15 mouse cellular contexts compared by ENCODE assay signal in genomic region chr2:74696442-74697335, GRCm38 (mm10). TPM values are rescaled to one million over a fixed set of nuclear protein-coding genes. Genes with fewer than 3 reads are reported as not detected.
DNase-seq lines count a peak whose midpoint lies in the region; ATAC-seq lines count a peak whose summit lies in the region.
"Had no signal": no experiment of that assay in that cellular context is flagged by ENCODE, and none has a peak within 500 bp of the region (broad histone marks: within the 10 kb centered on the region; RNA-seq: fewer than 3 reads in every experiment).

No protein-coding gene starts in this region.

- H3K9ac ChIP-seq in midbrain, embryonic 11.5 days (ENCODE audit: low read length) = no peak overlapping the region
- H3K9ac ChIP-seq in midbrain, embryonic 14.5 days (replicated peaks; ENCODE audit: low read length) = no peak overlapping the region
- peak overlapping the region; percentile 63 for H3K9ac ChIP-seq in neural tube, embryonic 15.5 days (replicated peaks)

- peaks cover 5% of the 10 kb centered on the region for H3K4me1 ChIP-seq in midbrain, embryonic 11.5 days (ENCODE audit: control insufficient read depth, insufficient read depth, low read length)
- no peaks in the 10 kb centered on the region for H3K4me1 ChIP-seq in midbrain, embryonic 14.5 days (ENCODE audit: control insufficient read depth, insufficient read depth, low read length)
- peaks cover 75% of the 10 kb centered on the region for H3K4me1 ChIP-seq in limb, embryonic 10.5 days
- H3K4me1 ChIP-seq in neural tube, embryonic 15.5 days = peaks cover 52% of the 10 kb centered on the region

- H3K4me3 ChIP-seq in midbrain, embryonic 11.5 days (ENCODE audit: low read depth, low read length) = no peak overlapping the region
- no peak overlapping the region for H3K4me3 ChIP-seq in midbrain, embryonic 14.5 days (replicated peaks; ENCODE audit: low read depth, low read length)
- H3K4me3 ChIP-seq in limb, embryonic 10.5 days = peak overlapping the region; percentile 80
- H3K4me3 ChIP-seq in neural tube, embryonic 15.5 days (replicated peaks) = peak overlapping the region; percentile 50

- no peak for ATAC-seq in midbrain, embryonic 11.5 days (ENCODE audit: low FRiP score)
- ATAC-seq in midbrain, embryonic 14.5 days (ENCODE audit: low FRiP score, low TSS enrichment) = no peak
- ATAC-seq in neural tube, embryonic 15.5 days (ENCODE audit: low FRiP score) = peak; percentile 8; the same call in 1 of the 2 replicates

- H3K9me3 ChIP-seq in midbrain, embryonic 11.5 days (ENCODE audit: control insufficient read depth, low read length) = no peaks in the 10 kb centered on the region
- H3K9me3 ChIP-seq in midbrain, embryonic 14.5 days (ENCODE audit: control insufficient read depth, low read length) = no peaks in the 10 kb centered on the region
- no peaks in the 10 kb centered on the region for H3K9me3 ChIP-seq in limb, embryonic 10.5 days (replicated peaks)
- no peaks in the 10 kb centered on the region for H3K9me3 ChIP-seq in neural tube, embryonic 15.5 days (replicated peaks)

- H3K27ac ChIP-seq in midbrain, embryonic 11.5 days (ENCODE audit: low read depth, low read length) = no peak overlapping the region
- H3K27ac ChIP-seq in midbrain, embryonic 14.5 days (replicated peaks; ENCODE audit: low read depth, low read length) = no peak overlapping the region
- peak overlapping the region; percentile 99 for H3K27ac ChIP-seq in limb, embryonic 10.5 days
- peak overlapping the region; percentile 89 for H3K27ac ChIP-seq in neural tube, embryonic 15.5 days (replicated peaks)
- H3K27ac ChIP-seq: macrophage had no signal

- WGBS in midbrain, embryonic 11.5 days = under 1% methylated on average over 34 of the region's 34 CpGs
- under 1% methylated on average over 34 of the region's 34 CpGs for WGBS in midbrain, embryonic 14.5 days
- under 1% methylated on average over 34 of the region's 34 CpGs for WGBS in limb, embryonic 10.5 days
- WGBS in neural tube, embryonic 15.5 days = 3% methylated on average over 34 of the region's 34 CpGs

- peak; percentile 20 for DNase-seq in embryo, embryonic 10 days (ENCODE audit: low spot score)
- DNase-seq in embryo, embryonic 9.5 days (ENCODE audit: extremely low spot score) = no peak
- peak; percentile 95 for DNase-seq in midbrain, embryonic 11.5 days (ENCODE audit: low spot score, missing footprints)
- no peak for DNase-seq in midbrain, embryonic 14.5 days
- peak; percentile 80 for DNase-seq in limb, embryonic 10.5 days (ENCODE audit: low spot score)
- no peak for DNase-seq in thymus, postnatal 4 days
- no peak for DNase-seq in thymus, postnatal 0 days (ENCODE audit: low spot score)
- DNase-seq: adrenal gland, postnatal 14 days; heart, postnatal 4 days; thymus, postnatal 14 days had no signal

- peaks cover 100% of the 10 kb centered on the region for H3K27me3 ChIP-seq in midbrain, embryonic 11.5 days (ENCODE audit: control insufficient read depth, insufficient read depth, low read length)
- H3K27me3 ChIP-seq in midbrain, embryonic 14.5 days (ENCODE audit: control insufficient read depth, insufficient read depth, low read length) = peaks cover 100% of the 10 kb centered on the region
- peaks cover 68% of the 10 kb centered on the region for H3K27me3 ChIP-seq in limb, embryonic 10.5 days (ENCODE audit: low read depth, poor library complexity, severe bottlenecking)
- peaks cover 49% of the 10 kb centered on the region for H3K27me3 ChIP-seq in neural tube, embryonic 15.5 days (replicated peaks)

- no peak overlapping the region for H3K4me2 ChIP-seq in midbrain, embryonic 11.5 days
- no peak overlapping the region for H3K4me2 ChIP-seq in midbrain, embryonic 14.5 days (ENCODE audit: low read length)
- peak overlapping the region; percentile 68 for H3K4me2 ChIP-seq in neural tube, embryonic 15.5 days

- no peaks in the 10 kb centered on the region for H3K36me3 ChIP-seq in midbrain, embryonic 11.5 days (ENCODE audit: control insufficient read depth, insufficient read depth, low read length)
- no peaks in the 10 kb centered on the region for H3K36me3 ChIP-seq in midbrain, embryonic 14.5 days (ENCODE audit: control insufficient read depth, insufficient read depth, low read length)
- peaks cover 21% of the 10 kb centered on the region for H3K36me3 ChIP-seq in limb, embryonic 10.5 days
- H3K36me3 ChIP-seq in neural tube, embryonic 15.5 days = no peaks in the 10 kb centered on the region

RNA-seq across cellular contexts. Expression of gene Hoxd9, which starts 0.8 kb away (rescaled TPM):
- not detected in 2 replicates for polyA plus RNA-seq in midbrain, embryonic 11.5 days (2014; fragmentation: Nextera tagmentation; extraction: Ambion mirVana)
- not detected in 2 replicates for polyA plus RNA-seq in midbrain, embryonic 14.5 days (2014; fragmentation: Nextera tagmentation; extraction: Ambion mirVana)
- polyA plus RNA-seq in limb, embryonic 10.5 days (2016; fragmentation: Nextera tagmentation; extraction: Ambion mirVana) = 38.0 and 52.3 TPM in 2 replicates
- polyA plus RNA-seq in neural tube, embryonic 15.5 days (2015; fragmentation: Nextera tagmentation; extraction: Ambion mirVana) = 20.0 and 21.3 TPM in 2 replicates
- polyA plus RNA-seq in thymus, postnatal 0 days (2015; fragmentation: Nextera tagmentation; extraction: Ambion mirVana) = 0.28 and 0.52 TPM in 2 replicates
- polyA plus RNA-seq: heart, embryonic 11.5 days; liver, embryonic 16.5 days; macrophage had no signal

RNA-seq across cellular contexts. Expression of gene Hoxd10, which starts 5.0 kb away (rescaled TPM):
- not detected in 2 replicates for polyA plus RNA-seq in midbrain, embryonic 11.5 days (2014; fragmentation: Nextera tagmentation; extraction: Ambion mirVana)
- polyA plus RNA-seq in midbrain, embryonic 14.5 days (2014; fragmentation: Nextera tagmentation; extraction: Ambion mirVana) = not detected in 2 replicates
- polyA plus RNA-seq in limb, embryonic 10.5 days (2016; fragmentation: Nextera tagmentation; extraction: Ambion mirVana) = 51.1 and 68.0 TPM in 2 replicates
- polyA plus RNA-seq in neural tube, embryonic 15.5 days (2015; fragmentation: Nextera tagmentation; extraction: Ambion mirVana) = 61.8 and 83.6 TPM in 2 replicates
- polyA plus RNA-seq in thymus, postnatal 0 days (2015; fragmentation: Nextera tagmentation; extraction: Ambion mirVana) = 0.14 TPM in 1 of 2 replicates, not detected in the other
- polyA plus RNA-seq: frontal cortex, adult 2 months; liver, embryonic 16.5 days; macrophage had no signal

RNA-seq across cellular contexts. Expression of gene Hoxd8, which starts 7.7 kb away (rescaled TPM):
- polyA plus RNA-seq in midbrain, embryonic 11.5 days (2014; fragmentation: Nextera tagmentation; extraction: Ambion mirVana) = 0.11 TPM in 1 of 2 replicates, not detected in the other
- polyA plus RNA-seq in midbrain, embryonic 14.5 days (2014; fragmentation: Nextera tagmentation; extraction: Ambion mirVana) = not detected in 2 replicates
- polyA plus RNA-seq in limb, embryonic 10.5 days (2016; fragmentation: Nextera tagmentation; extraction: Ambion mirVana) = 11.6 and 17.4 TPM in 2 replicates
- polyA plus RNA-seq in neural tube, embryonic 15.5 days (2015; fragmentation: Nextera tagmentation; extraction: Ambion mirVana) = 12.4 and 12.5 TPM in 2 replicates
- polyA plus RNA-seq in thymus, postnatal 0 days (2015; fragmentation: Nextera tagmentation; extraction: Ambion mirVana) = 0.72 and 0.73 TPM in 2 replicates
- polyA plus RNA-seq: macrophage had no signal

RNA-seq across cellular contexts. Expression of gene Hoxd3, which starts 15.0 kb away (rescaled TPM):
- polyA plus RNA-seq in midbrain, embryonic 11.5 days (2014; fragmentation: Nextera tagmentation; extraction: Ambion mirVana) = 0.07 and 0.14 TPM in 2 replicates
- not detected in 2 replicates for polyA plus RNA-seq in midbrain, embryonic 14.5 days (2014; fragmentation: Nextera tagmentation; extraction: Ambion mirVana)
- polyA plus RNA-seq in limb, embryonic 10.5 days (2016; fragmentation: Nextera tagmentation; extraction: Ambion mirVana) = 1.4 and 3.0 TPM in 2 replicates
- 14.5 and 29.1 TPM in 2 replicates for polyA plus RNA-seq in neural tube, embryonic 15.5 days (2015; fragmentation: Nextera tagmentation; extraction: Ambion mirVana)
- 0.10 and 0.37 TPM in 2 replicates for polyA plus RNA-seq in thymus, postnatal 0 days (2015; fragmentation: Nextera tagmentation; extraction: Ambion mirVana)
- polyA plus RNA-seq: frontal cortex, adult 2 months; macrophage had no signal

RNA-seq across cellular contexts. Expression of gene Hoxd4, which starts 15.0 kb away (rescaled TPM):
- not detected in 2 replicates for polyA plus RNA-seq in midbrain, embryonic 11.5 days (2014; fragmentation: Nextera tagmentation; extraction: Ambion mirVana)
- polyA plus RNA-seq in midbrain, embryonic 14.5 days (2014; fragmentation: Nextera tagmentation; extraction: Ambion mirVana) = not detected in 2 replicates
- polyA plus RNA-seq in limb, embryonic 10.5 days (2016; fragmentation: Nextera tagmentation; extraction: Ambion mirVana) = 1.2 and 2.3 TPM in 2 replicates
- polyA plus RNA-seq in neural tube, embryonic 15.5 days (2015; fragmentation: Nextera tagmentation; extraction: Ambion mirVana) = 4.3 and 4.5 TPM in 2 replicates
- 0.17 TPM in 1 of 2 replicates, not detected in the other for polyA plus RNA-seq in thymus, postnatal 0 days (2015; fragmentation: Nextera tagmentation; extraction: Ambion mirVana)
- polyA plus RNA-seq: frontal cortex, adult 2 months; heart, embryonic 11.5 days; liver, embryonic 16.5 days; macrophage had no signal

Comparison
In these comparisons a context has a peak if more than half of its experiments do, and no peak if none do; other contexts are left out.
1. DNase-seq: peak in embryo, embryonic 10 days (single experiment), midbrain, embryonic 11.5 days (single experiment) and limb, embryonic 10.5 days (single experiment); none in embryo, embryonic 9.5 days (single experiment), midbrain, embryonic 14.5 days (single experiment), thymus, postnatal 4 days (single experiment) and thymus, postnatal 0 days (single experiment).
2. H3K27ac ChIP-seq: peak in limb, embryonic 10.5 days (single experiment) and neural tube, embryonic 15.5 days (single experiment); none in midbrain, embryonic 11.5 days (single experiment) and midbrain, embryonic 14.5 days (single experiment).
3. H3K4me3 ChIP-seq: peak in limb, embryonic 10.5 days (single experiment) and neural tube, embryonic 15.5 days (single experiment); none in midbrain, embryonic 11.5 days (single experiment) and midbrain, embryonic 14.5 days (single experiment).
4. RNA of gene Hoxd9, which starts 0.8 kb away (polyA plus RNA-seq): 38.0 to 52.3 TPM in limb, embryonic 10.5 days and 20.0 to 21.3 TPM in neural tube, embryonic 15.5 days; 0.28 to 0.52 TPM in thymus, postnatal 0 days, not detected in midbrain, embryonic 11.5 days and not detected in midbrain, embryonic 14.5 days; every median in the first group is over 10 times any median in the second.
5. RNA of gene Hoxd10, which starts 5.0 kb away (polyA plus RNA-seq): 61.8 to 83.6 TPM in neural tube, embryonic 15.5 days and 51.1 to 68.0 TPM in limb, embryonic 10.5 days; 0.14 TPM in thymus, postnatal 0 days, not detected in midbrain, embryonic 11.5 days and not detected in midbrain, embryonic 14.5 days; every median in the first group is over 10 times any median in the second.